Mouse (Mus musculus) liver, adult 2 months (tissue): ENCODE measurements at regions not wholly inside any gene's neighbourhood (a gene's known extent, or its start where the extent isn't known, plus 50 kb on each side); places are given as distances from the start of the nearest gene placed in this dataset.

Experiments used
- CTCF ChIP-seq: fragments of 200-500 bp; IDR thresholded peaks from 2 replicates; pipeline ENCODE4 v1.5.1; 2011; ENCODE audit warnings: low read depth, low read length, control low read depth
- POLR2A ChIP-seq: fragments of 200-500 bp; IDR thresholded peaks from 2 replicates; pipeline ENCODE4 v1.6.1; 2011; ENCODE audit warnings: low read length, control low read depth; ENCODE audit not compliant: insufficient read depth; ENCODE audit errors: extremely low read depth

GRCm38 (mm10) chr11:84692638-84693037 lies 126.7 kb downstream of the Mrm1 start:
- TF ChIP-seq POLR2A (no peak), CTCF (no peak)
